Mouse (Mus musculus) retina, embryonic 14.5 days (tissue): ENCODE measurements around the gene Umps.
A peak's percentile ranks its signal among the peaks of the same experiment; 100 is the strongest.

Experiments
- DNase-seq: peaks from one replicate; pipeline ENCODE4 v3.0.0-alpha.2; 2015; ENCODE audit warnings: low spot score

Gene Umps

GRCm38 (mm10) chr16:33928788-33929462, 37.9 kb downstream of the Umps start:
- no peak for DNase-seq

GRCm38 (mm10) chr16:33927263-33927824, 39.5 kb downstream of the Umps start:
- DNase-seq: no peak

- no peak for DNase-seq
These were observed 43.1 kb downstream of the Umps start for GRCm38 (mm10) chr16:33923758-33924157.

GRCm38 (mm10) chr16:33923001-33923316, 43.9 kb downstream of the Umps start:
- DNase-seq: no peak

- DNase-seq: peak; percentile 61
These were observed 44.5 kb downstream of the Umps start for GRCm38 (mm10) chr16:33922111-33923000.

GRCm38 (mm10) chr16:33921514-33921913, 45.3 kb downstream of the Umps start:
- no peak for DNase-seq

- DNase-seq: no peak
These were observed 48.9 kb downstream of the Umps start for GRCm38 (mm10) chr16:33917926-33918325.

GRCm38 (mm10) chr16:33917390-33917789, 49.4 kb downstream of the Umps start:
- no peak for DNase-seq

GRCm38 (mm10) chr16:33916473-33917251, 50.2 kb downstream of the Umps start:
- DNase-seq: no peak

GRCm38 (mm10) chr16:33914997-33915396, 51.8 kb downstream of the Umps start:
- DNase-seq: no peak

- DNase-seq: peak; percentile 39
These were observed 58.6 kb downstream of the Umps start for GRCm38 (mm10) chr16:33908239-33908638.
